Mouse (Mus musculus) ES-E14 (cell line): ENCODE data around the gene Rhog.
A peak's percentile ranks its signal among the peaks of the same experiment; 100 is the strongest.

Experiments used
- CHD2 ChIP-seq: IDR thresholded peaks from 2 replicates; pipeline ENCODE4 v1.6.1; 2014; ENCODE audit warnings: mild to moderate bottlenecking, low read depth, low read length, inconsistent platforms
- MAFK ChIP-seq: IDR thresholded peaks from 2 replicates; pipeline ENCODE4 v1.6.1; 2014; ENCODE audit warnings: mild to moderate bottlenecking, low read depth, low read length, inconsistent platforms; ENCODE audit not compliant: insufficient read depth
- ZNF384 ChIP-seq: IDR thresholded peaks from 2 replicates; pipeline ENCODE4 v1.6.1; 2012; ENCODE audit warnings: low read depth, low read length, inconsistent platforms

DNA sequence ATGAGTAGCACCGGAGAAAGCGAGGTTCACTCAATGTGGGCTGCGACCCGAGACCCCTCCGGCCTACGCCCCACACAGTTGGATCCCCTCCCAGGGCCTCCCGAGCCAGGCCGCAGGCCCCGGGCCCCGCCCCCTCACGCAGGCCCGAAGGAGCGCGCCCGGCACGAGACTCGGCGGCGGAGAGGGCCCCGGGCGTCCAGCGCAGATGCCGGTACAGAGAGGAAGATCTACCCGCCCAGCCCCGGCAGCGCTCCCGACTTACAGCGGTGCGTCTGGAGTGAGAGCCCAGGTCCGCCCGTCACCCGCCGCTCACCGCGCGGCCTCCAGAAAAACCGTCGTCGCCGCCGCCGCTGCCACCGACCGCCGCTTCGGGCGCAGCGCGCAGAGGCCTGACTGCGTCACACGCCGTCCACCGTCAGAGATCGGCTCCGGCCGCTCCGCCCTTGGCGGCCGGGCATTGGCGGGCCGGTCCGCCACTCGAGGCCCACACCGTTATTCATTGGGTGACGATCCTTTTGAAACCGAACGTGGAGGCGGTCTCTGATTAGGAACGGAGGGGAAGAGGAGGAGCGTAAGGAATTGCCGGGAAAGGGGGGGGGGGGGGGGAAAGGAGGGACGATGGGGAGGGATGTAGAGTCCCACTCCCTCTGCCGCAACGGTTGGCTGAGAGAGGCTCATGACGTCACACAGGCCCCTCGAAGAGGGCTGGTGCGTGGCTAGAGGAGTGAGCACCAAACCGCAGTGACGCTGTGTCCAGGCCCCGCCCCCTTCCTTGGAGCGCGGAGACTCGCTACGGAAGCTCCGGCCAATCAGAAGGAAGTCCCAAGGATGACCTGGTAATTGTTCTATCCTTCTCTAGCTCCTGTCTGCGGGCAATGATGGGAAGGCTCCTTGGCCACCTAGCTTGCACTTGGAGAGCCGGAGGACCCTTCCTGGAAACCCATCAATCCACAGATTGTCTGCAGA lies 45.8 kb downstream of the Rhog start, which contains the start of the genes Nup98 and Pgap2:
- TF ChIP-seq CHD2 (peak; percentile 78), MAFK (0 out of 2 replicates have a peak, but pooled peaks have one; percentile 3), ZNF384 (no peak)
